Mouse (Mus musculus) adrenal gland, postnatal 36 days (tissue): ENCODE results near the gene Itpk1. TPM values are rescaled to one million over a fixed set of nuclear protein-coding genes. Genes with fewer than 3 reads are reported as not detected.

Source experiments
- DNase-seq, 2 experiments: peaks; one replicate each; pipeline ENCODE4 v3.0.0; 2021; ENCODE audit warnings: mixed read lengths in 1 of 2
- total RNA-seq, 2 experiments: library from RNA; stranded (reverse); gene quantifications; 2 replicates each; pipeline ENCODE4 v1.2.3; 2021

Itpk1 gene
- total RNA-seq, 2 experiments from 2014 or later: 45.7 to 114 TPM

DNA sequence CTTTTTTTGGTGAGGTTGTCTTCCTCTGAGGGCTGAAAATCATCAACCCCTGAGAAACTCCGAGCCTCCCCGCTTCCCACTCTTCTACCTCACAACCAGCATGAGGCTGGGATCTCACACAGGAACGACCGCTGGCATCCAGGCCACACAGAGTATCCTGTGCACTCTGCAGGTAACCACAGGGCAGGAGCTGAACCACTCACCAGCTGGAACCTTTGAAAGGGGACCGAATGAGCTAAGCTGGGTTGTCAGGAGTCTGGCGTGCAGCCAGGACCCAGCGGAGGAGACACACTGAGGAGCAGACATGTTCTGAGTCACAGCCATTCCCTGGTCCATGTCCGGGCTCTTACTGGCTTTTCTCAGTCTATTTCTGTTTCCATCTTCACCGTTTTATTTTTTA lies 111.0 kb downstream of the Itpk1 start:
- DNase-seq: peak; percentile 78 to 86

- no peak for DNase-seq
Measured at GRCm38 (mm10) chr12:102590711-102591360, 113.9 kb downstream of the Itpk1 start.

DNA sequence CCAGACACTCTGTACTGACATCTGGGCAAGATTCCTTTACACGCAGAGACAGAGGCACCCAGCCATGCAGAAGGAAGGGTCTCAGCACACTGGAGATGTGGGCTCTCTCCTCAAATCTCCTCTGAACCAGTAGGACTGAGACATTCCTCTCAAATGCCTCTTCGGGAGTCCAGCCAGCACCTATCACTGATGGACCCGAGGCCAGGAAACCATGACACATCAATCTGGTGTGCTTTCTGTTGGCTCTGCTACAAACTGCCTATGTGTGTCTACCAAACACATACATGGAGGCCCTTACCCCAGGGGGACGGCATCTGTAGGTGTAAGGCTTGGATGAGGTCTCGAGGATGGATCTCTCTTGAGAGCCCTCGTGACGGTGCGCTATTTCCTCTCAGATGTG lies 117.6 kb downstream of the Itpk1 start:
- no peak for DNase-seq

DNA sequence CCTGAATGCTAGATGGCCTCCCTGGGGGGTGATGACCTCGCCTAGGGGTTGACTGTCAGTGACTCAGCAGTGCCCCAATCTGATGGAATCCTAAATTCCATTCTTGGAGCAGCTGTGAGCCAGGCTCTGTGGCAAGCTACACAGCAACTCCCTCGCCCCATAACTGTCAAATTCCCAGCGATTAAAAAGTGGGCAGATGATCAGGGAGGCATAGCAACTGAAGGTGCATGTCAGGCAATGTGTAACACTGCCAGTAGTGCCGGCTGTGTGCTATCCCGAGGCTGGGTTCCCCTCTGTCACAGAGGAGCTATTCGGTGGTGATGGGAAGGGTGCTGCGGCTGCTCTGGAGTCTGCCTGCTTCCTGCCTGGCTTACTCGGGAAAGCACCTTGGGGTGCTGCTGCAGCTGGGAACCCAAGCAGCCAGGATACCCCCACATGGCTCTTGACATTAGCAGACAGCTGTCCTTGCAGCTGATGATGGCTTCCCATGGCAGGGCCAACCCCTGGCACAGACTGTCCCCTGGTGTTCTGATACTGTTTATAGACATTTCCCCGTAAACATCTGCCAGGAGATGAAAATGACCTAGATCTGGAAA lies 118.3 kb downstream of the Itpk1 start:
- DNase-seq: no peak

- no peak for DNase-seq
Measured at GRCm38 (mm10) chr12:102585390-102585789, 119.3 kb downstream of the Itpk1 start.

GRCm38 (mm10) chr12:102582441-102582840 lies 122.3 kb downstream of the Itpk1 start:
- no peak for DNase-seq

DNA sequence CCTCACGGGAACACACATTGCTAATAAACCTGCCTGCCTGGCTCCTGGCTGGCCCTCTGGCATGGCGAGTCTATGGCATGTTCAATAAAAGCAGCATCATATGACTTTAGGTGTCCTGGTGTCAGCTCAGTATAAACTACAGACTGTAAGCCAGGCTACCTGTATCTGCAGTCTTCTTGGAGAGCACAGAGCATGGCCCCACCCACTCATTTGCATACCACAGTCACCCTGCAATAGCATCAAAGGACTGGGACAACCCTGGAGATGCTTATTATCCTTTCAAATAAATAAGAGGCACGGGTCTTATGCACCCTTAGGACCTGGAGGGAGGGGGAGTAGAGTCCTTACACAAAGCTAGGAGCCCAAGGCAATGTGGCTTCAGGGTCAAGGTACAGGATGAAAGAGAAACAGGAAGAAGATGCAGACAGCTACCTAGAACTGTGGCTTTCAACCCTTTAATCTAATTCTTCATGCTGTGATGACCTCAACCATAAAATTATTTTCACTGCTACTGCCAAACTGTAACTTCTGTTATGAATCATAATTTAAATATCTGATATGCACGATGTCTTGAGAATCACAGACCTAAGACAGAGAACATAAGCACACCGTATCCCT lies 123.0 kb downstream of the Itpk1 start:
- no peak for DNase-seq

DNA sequence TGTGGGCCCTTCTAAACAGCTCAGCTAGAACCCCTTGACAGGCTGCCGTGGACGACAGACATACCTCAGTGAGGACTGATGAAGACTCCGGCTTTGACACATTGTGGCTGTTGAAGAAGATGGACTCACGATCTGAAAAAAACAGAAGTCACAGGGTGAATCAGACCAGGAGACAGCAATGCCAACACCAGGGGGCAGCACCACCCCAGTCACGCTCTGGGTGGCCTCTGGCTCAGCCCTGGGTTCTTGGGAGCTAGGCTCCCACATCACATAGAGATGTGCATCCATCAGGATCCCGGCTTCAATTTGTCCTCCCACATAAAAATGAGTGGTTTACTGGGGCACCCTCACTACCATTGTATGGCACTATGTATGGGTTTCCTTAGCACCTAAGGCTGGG lies 125.7 kb downstream of the Itpk1 start:
- peak; percentile 84 to 92 for DNase-seq

- no peak for DNase-seq
Measured at GRCm38 (mm10) chr12:102576659-102577398, 127.9 kb downstream of the Itpk1 start.

DNA sequence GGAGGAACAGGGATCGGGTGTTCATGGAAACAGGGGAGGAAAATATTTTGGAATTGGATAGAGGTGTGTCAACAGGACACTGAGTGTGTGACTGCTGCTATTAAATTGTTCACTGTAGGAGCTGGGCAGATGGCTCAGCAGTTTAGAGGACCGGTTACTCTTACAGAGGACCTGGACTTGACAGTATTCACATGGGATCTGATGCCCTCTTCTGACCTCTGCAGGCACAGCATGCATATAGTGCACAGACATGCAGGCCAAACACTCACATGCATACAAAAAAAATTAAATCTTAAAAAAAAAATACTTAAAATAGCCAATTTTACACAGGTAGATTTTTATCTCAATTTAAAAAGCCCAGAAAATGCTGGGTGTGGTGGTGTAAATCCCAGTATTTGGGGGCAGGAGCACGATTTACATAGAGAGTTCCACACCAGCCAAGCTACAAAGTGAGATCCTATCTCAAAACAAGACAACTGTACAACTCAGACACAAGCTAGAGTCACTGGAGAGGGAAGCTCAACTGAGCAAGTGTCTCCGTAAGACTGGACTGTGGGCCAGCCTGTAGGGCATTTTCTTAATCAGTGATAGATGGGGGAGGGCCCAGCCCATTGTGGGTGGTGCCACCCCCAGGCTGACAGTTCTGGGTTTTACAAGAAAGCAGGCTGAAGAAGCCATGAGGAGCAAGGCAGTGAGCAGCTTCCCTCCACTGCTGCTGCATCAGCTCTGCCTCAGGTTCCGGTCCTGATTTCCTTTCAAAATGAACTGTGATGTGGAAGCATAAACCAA lies 129.0 kb downstream of the Itpk1 start:
- DNase-seq: no peak

DNA sequence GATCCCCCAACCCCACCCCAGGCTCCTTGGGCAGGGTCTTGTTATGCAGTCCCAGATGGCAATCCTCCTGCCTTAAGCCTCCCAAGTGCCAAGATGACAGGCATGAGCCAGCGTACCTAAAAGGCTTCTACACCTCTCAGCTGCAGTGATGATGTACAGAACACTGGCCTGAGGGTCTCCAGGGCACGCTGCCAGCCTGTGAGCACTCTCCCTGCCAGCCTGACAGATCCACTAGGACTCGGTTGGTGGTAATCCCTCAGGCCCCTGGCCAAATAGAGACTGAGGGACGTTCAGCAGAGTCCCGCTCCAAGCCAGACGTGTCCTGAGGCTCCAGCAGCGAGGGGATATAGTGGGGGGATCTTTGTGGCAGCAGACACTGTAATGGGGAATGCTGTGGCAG lies 131.7 kb downstream of the Itpk1 start:
- no peak for DNase-seq

DNA sequence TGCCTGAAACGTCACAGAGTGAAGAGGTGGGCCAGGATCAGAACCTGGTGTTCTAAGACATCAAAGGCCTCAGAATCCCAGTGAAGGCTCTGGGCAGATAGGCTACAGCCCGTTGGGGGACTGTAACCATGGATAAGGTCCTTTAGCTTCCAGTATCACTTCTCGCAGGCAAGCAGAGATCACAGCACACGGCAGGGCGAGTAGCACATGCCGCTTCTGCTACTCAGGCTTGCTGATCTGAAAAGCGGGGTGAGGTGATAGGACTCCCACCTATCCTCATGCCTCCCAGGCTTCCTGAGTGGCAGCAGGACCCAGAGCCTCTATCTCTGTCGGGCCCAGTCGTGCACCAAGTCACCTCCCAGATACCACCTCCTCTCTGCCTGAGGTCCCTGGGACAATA lies 133.1 kb downstream of the Itpk1 start:
- DNase-seq: no peak

DNA sequence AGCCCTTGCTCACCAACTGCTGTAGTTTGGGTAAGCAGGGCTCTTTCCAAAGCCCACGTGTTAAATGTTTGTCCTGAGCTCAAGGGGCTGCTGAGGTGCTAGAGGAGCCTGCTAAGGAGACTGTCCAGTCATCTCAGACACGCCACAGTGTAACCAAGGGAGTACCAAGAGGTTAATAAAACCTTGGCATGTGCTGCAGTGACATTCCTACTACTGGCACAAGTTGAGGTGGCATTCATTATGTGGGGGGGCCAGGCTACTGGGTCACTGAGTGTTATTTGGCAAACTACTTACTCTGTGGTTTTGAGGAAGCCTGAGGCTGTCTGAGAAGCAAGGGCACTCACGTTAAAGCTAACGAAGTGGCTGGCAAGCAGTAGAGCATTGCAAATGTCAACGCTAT lies 134.0 kb downstream of the Itpk1 start:
- no peak for DNase-seq

DNA sequence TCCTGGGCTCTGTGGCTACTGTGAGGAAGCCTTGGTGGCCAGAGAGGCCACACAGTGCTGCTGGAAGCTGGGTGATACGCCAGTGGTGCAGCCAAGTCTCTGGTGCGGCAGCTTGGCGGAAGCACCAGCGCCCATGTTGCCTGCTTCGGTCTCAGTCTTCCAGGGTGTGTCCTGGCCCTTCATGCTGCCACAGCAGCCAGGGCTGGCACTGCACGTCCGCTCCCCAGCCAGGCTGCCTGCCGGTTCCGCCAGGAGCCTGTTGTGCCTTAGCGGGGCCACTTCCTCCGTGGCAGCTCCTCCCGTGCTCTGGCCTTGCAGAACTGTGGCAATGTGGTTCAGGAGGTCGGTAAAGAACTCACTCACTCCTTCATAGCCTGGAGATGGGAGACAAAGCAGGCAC lies 134.6 kb downstream of the Itpk1 start:
- no peak for DNase-seq

- no peak for DNase-seq
Measured at GRCm38 (mm10) chr12:102568219-102568618, 136.5 kb downstream of the Itpk1 start.

- DNase-seq: no peak
Measured at GRCm38 (mm10) chr12:102566951-102567350, 137.8 kb downstream of the Itpk1 start.

GRCm38 (mm10) chr12:102565086-102565485 lies 139.6 kb downstream of the Itpk1 start:
- no peak for DNase-seq

DNA sequence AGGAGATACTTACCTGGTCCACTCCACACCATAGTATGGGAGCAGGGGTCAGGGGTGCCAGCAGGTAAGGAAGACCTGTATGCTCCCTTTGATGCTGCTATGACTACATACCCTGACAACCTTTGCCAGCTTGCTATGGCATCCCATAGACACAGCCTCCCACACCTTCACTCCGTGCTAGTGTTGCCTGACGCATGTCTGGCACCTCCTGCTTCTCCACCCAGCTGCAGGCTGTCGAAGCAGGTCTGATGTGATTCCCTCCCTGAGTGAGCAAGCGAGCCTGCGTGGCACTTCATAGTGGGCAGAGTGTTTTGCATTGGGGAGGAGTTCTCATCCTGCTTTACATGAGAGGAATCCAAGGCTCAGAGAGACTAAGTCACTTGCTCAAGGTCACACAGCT lies 147.4 kb downstream of the Itpk1 start:
- no peak for DNase-seq

GRCm38 (mm10) chr12:102555850-102556249 lies 148.9 kb downstream of the Itpk1 start:
- no peak for DNase-seq

DNA sequence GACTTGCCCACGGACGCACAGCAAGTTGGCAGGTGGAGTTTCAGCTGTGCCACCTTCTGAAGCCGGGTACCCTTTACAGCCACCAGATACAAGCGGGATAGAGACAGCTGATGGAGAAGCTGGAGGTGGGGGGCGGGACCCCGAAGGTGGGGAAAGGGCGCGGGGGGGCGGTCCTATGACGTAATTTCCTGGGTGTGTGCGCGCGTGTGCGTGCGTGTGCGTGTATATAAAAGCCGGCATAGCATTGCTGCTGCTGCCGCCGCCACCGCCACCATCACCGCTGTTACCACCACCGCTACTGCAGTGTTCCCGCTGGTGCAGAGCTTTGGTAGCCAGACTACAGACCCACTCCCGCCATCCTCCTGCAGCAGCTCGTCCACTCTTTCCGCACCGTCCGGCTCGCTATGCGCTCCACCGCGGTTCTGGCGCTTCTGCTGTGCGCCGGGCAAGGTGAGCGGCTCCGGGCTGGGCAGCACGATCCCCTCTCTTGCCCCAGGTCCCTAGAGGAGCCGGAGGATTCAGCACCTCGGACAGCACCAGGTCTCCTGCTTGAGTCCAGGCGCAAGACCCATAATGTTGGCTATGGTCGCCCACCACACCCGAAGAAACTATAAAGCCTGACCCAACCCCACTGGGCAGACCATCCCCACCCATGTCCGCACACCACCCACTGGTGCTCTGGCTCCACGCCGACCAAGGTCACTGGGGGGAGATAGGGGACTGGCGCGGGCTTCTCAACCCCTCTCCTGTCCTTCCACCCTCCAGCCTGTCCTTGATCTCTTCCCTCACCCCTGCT lies 149.8 kb downstream of the Itpk1 start, which contains the start of gene Chga:
Gene Chga (plus strand): TSS at position 249 of the 796 bp plus-strand sequence.
- DNase-seq: peak; percentile 85

- no peak for DNase-seq
Measured at GRCm38 (mm10) chr12:102553705-102554275, 150.9 kb downstream of the Itpk1 start.
